Mouse (Mus musculus) bone marrow, adult 2 months (tissue): ENCODE results near the gene Ccdc169.

Experiments used
- CTCF ChIP-seq: fragments of 200-500 bp; IDR thresholded peaks from 2 replicates; pipeline ENCODE4 v1.5.1; 2011; ENCODE audit warnings: low read length, control low read depth; ENCODE audit not compliant: control insufficient read depth, insufficient read depth
- POLR2A ChIP-seq: fragments of 200-500 bp; IDR thresholded peaks from 2 replicates; pipeline ENCODE4 v1.6.1; 2011; ENCODE audit warnings: low read depth, mild to moderate bottlenecking, control low read depth, low read length, borderline replicate concordance; ENCODE audit not compliant: control insufficient read depth

- TF ChIP-seq CTCF (no peak), POLR2A (no peak)
Observed at GRCm38 (mm10) chr3:55095968-55096654, 41.0 kb upstream of the Ccdc169 start.
